Mouse (Mus musculus): ENCODE results near the gene B3gnt9. TPM values are rescaled to one million over a fixed set of nuclear protein-coding genes. Genes with fewer than 3 reads are reported as not detected.

Gene B3gnt9
- total and polyA plus RNA-seq, 3 experiments: 0.57 to 4.1 (median 0.66) TPM

DNA sequence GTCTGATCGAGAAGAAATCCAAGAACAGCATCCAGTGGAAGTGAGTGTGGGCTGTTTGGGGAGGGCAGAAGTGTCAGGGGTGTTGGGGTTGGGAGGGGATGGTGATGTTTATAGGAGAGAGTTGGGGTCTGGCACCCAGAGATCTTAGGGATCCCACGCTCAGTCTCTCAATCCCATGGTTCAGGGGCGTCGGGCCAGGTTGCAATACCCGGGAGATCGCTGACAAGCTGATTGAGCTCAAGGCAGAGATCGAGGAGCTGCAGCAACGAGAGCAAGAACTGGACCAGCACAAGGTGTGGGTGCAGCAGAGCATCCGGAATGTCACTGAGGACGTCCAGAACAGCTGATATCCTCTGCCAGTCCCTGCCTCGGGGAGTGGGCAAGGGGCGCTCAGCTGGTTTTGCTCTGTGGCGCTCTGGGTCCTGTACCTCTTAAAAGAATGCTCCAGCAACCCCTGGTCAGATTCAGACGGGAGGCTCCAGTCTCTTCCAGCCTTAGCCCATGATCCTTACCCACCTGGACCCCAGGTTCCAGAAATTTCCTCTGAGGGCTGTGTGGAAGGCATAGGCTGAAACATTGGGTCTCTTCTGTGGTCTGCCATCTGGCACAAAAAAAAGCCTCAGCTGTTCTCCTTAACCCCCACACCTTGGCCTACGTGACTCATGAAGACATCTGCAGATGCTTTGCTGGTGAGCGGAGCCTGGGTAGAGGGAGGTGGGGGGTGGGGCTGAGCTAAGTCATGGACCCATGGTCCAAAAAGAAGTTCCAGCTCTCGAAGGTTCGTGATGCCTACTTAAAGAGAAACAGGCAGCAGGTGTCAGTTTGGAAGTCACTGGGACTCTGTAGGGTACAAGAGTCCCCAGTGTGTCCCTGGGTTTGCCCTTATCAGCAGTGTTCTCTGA lies 43.6 kb upstream of the B3gnt9 start:
- TF ChIP-seq SMC3 (IDR thresholded peaks at IDR 0.05; ENCODE audit: low read depth, low read length) (no peak), ETS1 (conservative IDR thresholded peaks at IDR 0.05; ENCODE audit: low read depth, low read length) (peak; percentile 77), MAZ (IDR thresholded peaks at IDR 0.05; ENCODE audit: low read depth, low read length) (no peak), SIN3A (IDR thresholded peaks at IDR 0.05; ENCODE audit: low read length) (no peak; the same call in 1 of the 2 replicates), ZKSCAN1 (IDR thresholded peaks at IDR 0.05; ENCODE audit: borderline replicate concordance, low read depth, low read length) (no peak), MYC (IDR thresholded peaks at IDR 0.05; ENCODE audit: low read depth, low read length) (no peak), GABPA (IDR thresholded peaks at IDR 0.05; ENCODE audit: insufficient replicate concordance, low read depth, low read length) (no peak), JUND (conservative IDR thresholded peaks at IDR 0.05; ENCODE audit: low read depth, low read length) (no peak), MXI1 (IDR thresholded peaks at IDR 0.05; ENCODE audit: low read depth, low read length) (peak; percentile 53), NELFE (IDR thresholded peaks at IDR 0.05; ENCODE audit: low read depth, low read length) (no peak), ZNF384 (IDR thresholded peaks at IDR 0.05; ENCODE audit: low read depth, low read length) (peak; percentile 59), KAT2A (IDR thresholded peaks at IDR 0.05; ENCODE audit: insufficient replicate concordance, low read length) (no peak), JUN (IDR thresholded peaks at IDR 0.05; ENCODE audit: insufficient read depth, low read depth, low read length) (no peak), BHLHE40 (IDR thresholded peaks at IDR 0.05; ENCODE audit: low read depth, low read length) (no peak), MAX (IDR thresholded peaks at IDR 0.05; ENCODE audit: low read length) (no peak), HCFC1 (IDR thresholded peaks at IDR 0.05; ENCODE audit: low read depth, low read length) (no peak), MAFK (IDR thresholded peaks at IDR 0.05; ENCODE audit: insufficient replicate concordance, low read length) (no peak), ZC3H11A (IDR thresholded peaks at IDR 0.05; ENCODE audit: low read depth, low read length) (no peak)
- dilution Hi-C loops (cut with MboI; ENCODE audit: extremely low pct_ligation_motif_present, extremely low pct_unique_long_range_greater_than_20kb, low sequenced_read_pairs) (no loop called here), in situ Hi-C loops (cut with MboI; ENCODE audit: low pct_ligation_motif_present, low pct_unique_long_range_greater_than_20kb, low sequenced_read_pairs) (no loop called here)
- Histone ChIP-seq H3K4me1 (ENCODE audit: control insufficient read depth in 1 of 2, insufficient read depth in 2 of 2) (peaks cover 10 to 66% of the 10 kb centered on the region in 2 experiments), H3K27ac (ENCODE audit: insufficient read depth, low read depth) (peak overlapping the region; percentile 29; the same call in 1 of the 2 replicates), H3K9me3 (replicated peaks; ENCODE audit: low read length) (no peaks in the 10 kb centered on the region), H3K4me3 (replicated peaks in 1 of 3; ENCODE audit: low read depth in 2 of 3, low read length in 2 of 3, poor library complexity in 1 of 3) (peak overlapping the region; percentile 82 to 96 (median 89)), H3K4me2 (ENCODE audit: insufficient read depth, low read depth, poor library complexity, severe bottlenecking) (peak overlapping the region; percentile 80), H3K9ac (ENCODE audit: insufficient read depth, low read depth) (peak overlapping the region; percentile 94), H3K36me3 (replicated peaks in 1 of 2; ENCODE audit: control insufficient read depth in 1 of 2, insufficient read depth in 1 of 2, low read length in 1 of 2) (peaks cover 33 to 48% of the 10 kb centered on the region in 2 experiments), H3K27me3 (replicated peaks) (no peaks in the 10 kb centered on the region), H3K79me2 (replicated peaks; ENCODE audit: control insufficient read depth, extremely low read depth, insufficient read depth, poor library complexity, severe bottlenecking) (peaks cover 26% of the 10 kb centered on the region)
- DNase-seq (ENCODE audit: extremely low read depth): peak; percentile 58
